7 mouse cellular contexts compared by ENCODE assay signal in the genomic region with DNA sequence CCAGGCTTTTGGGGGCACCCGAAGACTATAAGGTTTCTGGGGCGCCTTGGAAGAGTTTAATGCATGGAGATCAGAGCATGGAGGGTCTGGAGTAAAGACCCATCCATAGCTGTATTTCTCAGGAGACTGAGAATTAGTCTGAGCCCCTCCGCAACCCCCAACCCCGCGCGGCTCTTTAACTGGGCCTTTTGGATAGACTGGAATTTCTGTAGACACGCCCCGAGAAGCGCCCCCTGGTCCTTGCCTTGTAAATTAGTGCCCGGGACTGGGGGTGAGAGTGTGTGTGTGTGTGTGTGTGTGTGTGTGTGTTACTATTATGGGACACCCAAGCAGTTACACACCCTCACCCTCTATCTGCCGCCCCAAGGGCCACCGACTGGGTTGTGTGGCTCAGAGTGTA. TPM values are rescaled to one million over a fixed set of nuclear protein-coding genes. Genes with fewer than 3 reads are reported as not detected.
DNase-seq lines count a peak whose midpoint lies in the region; ATAC-seq lines count a peak whose summit lies in the region.

No protein-coding gene starts in this region.

- peak overlapping the region; percentile 97 for H3K4me3 ChIP-seq in forebrain, embryonic 11.5 days (ENCODE audit: low read depth, low read length)
- peak overlapping the region; percentile 96 for H3K4me3 ChIP-seq in intestine, embryonic 14.5 days (ENCODE audit: low read depth, low read length)
- peak overlapping the region; percentile 90 for H3K4me3 ChIP-seq in lung, embryonic 16.5 days (ENCODE audit: low read length)

- H3K36me3 ChIP-seq in forebrain, embryonic 11.5 days (ENCODE audit: control insufficient read depth, insufficient read depth, low read length) = no peaks in the 10 kb centered on the region
- H3K36me3 ChIP-seq in intestine, embryonic 14.5 days (ENCODE audit: control insufficient read depth, insufficient read depth, low read length) = no peaks in the 10 kb centered on the region
- H3K36me3 ChIP-seq in lung, embryonic 16.5 days (ENCODE audit: control insufficient read depth, insufficient read depth, low read length) = no peaks in the 10 kb centered on the region

- WGBS in forebrain, embryonic 11.5 days = 4% methylated on average over 12 of the region's 12 CpGs
- WGBS in intestine, embryonic 14.5 days = 4% methylated on average over 12 of the region's 12 CpGs
- under 1% methylated on average over 12 of the region's 12 CpGs for WGBS in lung, embryonic 16.5 days

- H3K4me2 ChIP-seq in forebrain, embryonic 11.5 days (ENCODE audit: low read depth, low read length, severe bottlenecking) = peak overlapping the region; percentile 83
- H3K4me2 ChIP-seq in intestine, embryonic 14.5 days (ENCODE audit: low read length) = peak overlapping the region; percentile 81
- peak overlapping the region; percentile 80 for H3K4me2 ChIP-seq in lung, embryonic 16.5 days (ENCODE audit: low read depth, low read length)

- peak; percentile 31 for ATAC-seq in forebrain, embryonic 11.5 days (replicated peaks; ENCODE audit: low FRiP score)
- ATAC-seq in intestine, embryonic 14.5 days (replicated peaks; ENCODE audit: low FRiP score, low TSS enrichment, low read depth) = peak; percentile 20
- peak; percentile 8 for ATAC-seq in lung, embryonic 16.5 days (ENCODE audit: low read depth)
- ATAC-seq in activated CD4-positive, CD25-positive, alpha-beta regulatory T cell, adult 4 months = no peak

- H3K27me3 ChIP-seq in forebrain, embryonic 11.5 days (ENCODE audit: control insufficient read depth, insufficient read depth, low read length) = no peaks in the 10 kb centered on the region
- no peaks in the 10 kb centered on the region for H3K27me3 ChIP-seq in intestine, embryonic 14.5 days (replicated peaks; ENCODE audit: control insufficient read depth, insufficient read depth, low read length)
- H3K27me3 ChIP-seq in lung, embryonic 16.5 days (ENCODE audit: control insufficient read depth, insufficient read depth, low read depth, low read length) = no peaks in the 10 kb centered on the region

- peak; percentile 38 for DNase-seq in right cerebral cortex, postnatal 4 days
- no peak for DNase-seq in right cerebral cortex, postnatal 36 days (ENCODE audit: low spot score in 2 of 2)
- DNase-seq in forebrain, embryonic 11.5 days (ENCODE audit: low spot score) = peak; percentile 73
- no peak for DNase-seq in intestine, embryonic 14.5 days (ENCODE audit: low spot score)
- no peak for DNase-seq in layer of hippocampus, adult 9-10 months (ENCODE audit: low spot score)

- H3K9me3 ChIP-seq in forebrain, embryonic 11.5 days (ENCODE audit: control insufficient read depth, low read length) = no peaks in the 10 kb centered on the region
- no peaks in the 10 kb centered on the region for H3K9me3 ChIP-seq in intestine, embryonic 14.5 days (ENCODE audit: control insufficient read depth, low read length)
- H3K9me3 ChIP-seq in lung, embryonic 16.5 days (ENCODE audit: control insufficient read depth, low read length) = no peaks in the 10 kb centered on the region

- 0 out of 2 replicates have a peak overlapping the region, but pooled peaks have one; percentile 62 for H3K27ac ChIP-seq in forebrain, embryonic 11.5 days (ENCODE audit: low read depth, low read length)
- H3K27ac ChIP-seq in intestine, embryonic 14.5 days (ENCODE audit: low read depth) = peak overlapping the region; percentile 87
- peak overlapping the region; percentile 84 for H3K27ac ChIP-seq in lung, embryonic 16.5 days (ENCODE audit: low read length)

- peak overlapping the region; percentile 99 for H3K9ac ChIP-seq in forebrain, embryonic 11.5 days (ENCODE audit: low read length)
- H3K9ac ChIP-seq in intestine, embryonic 14.5 days (ENCODE audit: low read length) = peak overlapping the region; percentile 68
- H3K9ac ChIP-seq in lung, embryonic 16.5 days (ENCODE audit: low read length) = peak overlapping the region; percentile 79

- H3K4me1 ChIP-seq in forebrain, embryonic 11.5 days (replicated peaks; ENCODE audit: control insufficient read depth, insufficient read depth, low read length) = peaks cover 12% of the 10 kb centered on the region; the same call in 1 of the 2 replicates
- peaks cover 30% of the 10 kb centered on the region for H3K4me1 ChIP-seq in intestine, embryonic 14.5 days (replicated peaks; ENCODE audit: control insufficient read depth, insufficient read depth, low read length)
- H3K4me1 ChIP-seq in lung, embryonic 16.5 days (replicated peaks; ENCODE audit: control insufficient read depth, insufficient read depth, low read length) = peaks cover 30% of the 10 kb centered on the region

RNA-seq across cellular contexts. Expression of a gene that starts 0.5 kb away (rescaled TPM):
- polyA plus RNA-seq in forebrain, embryonic 11.5 days (2014; fragmentation: Nextera tagmentation; extraction: Ambion mirVana) = 3.3 and 3.6 TPM in 2 replicates
- 10.4 and 12.0 TPM in 2 replicates for polyA plus RNA-seq in intestine, embryonic 14.5 days (2014; fragmentation: Nextera tagmentation; extraction: Ambion mirVana)
- 7.0 and 7.5 TPM in 2 replicates for polyA plus RNA-seq in lung, embryonic 16.5 days (2015; fragmentation: Nextera tagmentation; extraction: Ambion mirVana)
- 10 to 100 TPM in 1 of 2 experiments, 1 to 10 TPM in 1; 8.8 to 12.2 TPM for polyA plus RNA-seq in activated CD4-positive, CD25-positive, alpha-beta regulatory T cell, adult 4 months (2017; shearing (Covaris generic))

RNA-seq across cellular contexts. Expression of a gene that starts 58.1 kb away (rescaled TPM):
- polyA plus RNA-seq in forebrain, embryonic 11.5 days (2014; fragmentation: Nextera tagmentation; extraction: Ambion mirVana) = not detected in 2 replicates
- 0.65 and 0.90 TPM in 2 replicates for polyA plus RNA-seq in intestine, embryonic 14.5 days (2014; fragmentation: Nextera tagmentation; extraction: Ambion mirVana)
- 0.55 and 1.8 TPM in 2 replicates for polyA plus RNA-seq in lung, embryonic 16.5 days (2015; fragmentation: Nextera tagmentation; extraction: Ambion mirVana)
- 100 to 1,000 TPM; 118 to 141 TPM for polyA plus RNA-seq in activated CD4-positive, CD25-positive, alpha-beta regulatory T cell, adult 4 months (2017; shearing (Covaris generic))

Comparison
In these comparisons a context has a peak if more than half of its experiments do, and no peak if none do; other contexts are left out.
1. DNase-seq: peak in right cerebral cortex, postnatal 4 days (single experiment) and forebrain, embryonic 11.5 days (single experiment); none in right cerebral cortex, postnatal 36 days (0 of 2), intestine, embryonic 14.5 days (single experiment) and layer of hippocampus, adult 9-10 months (single experiment).
2. RNA of a gene that starts 58.1 kb away (polyA plus RNA-seq): 118 to 141 TPM in activated CD4-positive, CD25-positive, alpha-beta regulatory T cell, adult 4 months; 0.65 to 0.90 TPM in intestine, embryonic 14.5 days, 0.55 to 1.8 TPM in lung, embryonic 16.5 days and not detected in forebrain, embryonic 11.5 days; every median in the first group is over 10 times any median in the second.
3. Peak in every context shown above with its lines, with median percentiles within 50 percentile points of each other: H3K27ac ChIP-seq, H3K4me2 ChIP-seq, H3K4me3 ChIP-seq and H3K9ac ChIP-seq.